Mouse (Mus musculus) stomach, embryonic 15.5 days (tissue): ENCODE results near the gene Hmg20b. TPM values are rescaled to one million over a fixed set of nuclear protein-coding genes. Genes with fewer than 3 reads are reported as not detected.

ENCODE experiments used
- ATAC-seq: fragments of 200-750 bp; cut with Nextera tagmentation; 2 replicates; pipeline ENCODE4 v1.8.0; 2017; ENCODE audit warnings: low read depth, moderate number of reproducible peaks, moderate TSS enrichment; ENCODE audit not compliant: insufficient read depth, low FRiP score
- H3K27ac ChIP-seq: fragments of 300-500 bp; sonication (generic); 2 replicates; pipeline ENCODE4 v1.5.1; 2015; ENCODE audit warnings: mild to moderate bottlenecking, inconsistent platforms
- H3K27me3 ChIP-seq: fragments of 300-500 bp; sonication (generic); replicated peaks from 2 replicates; pipeline ENCODE4 v1.6.1; 2015; ENCODE audit warnings: inconsistent platforms
- H3K36me3 ChIP-seq: fragments of 300-500 bp; sonication (generic); 2 replicates; pipeline ENCODE4 v1.6.1; 2015; ENCODE audit warnings: inconsistent platforms
- H3K4me1 ChIP-seq: fragments of 300-500 bp; sonication (generic); 2 replicates; pipeline ENCODE4 v1.6.1; 2015; ENCODE audit warnings: inconsistent platforms
- H3K4me2 ChIP-seq: fragments of 300-500 bp; sonication (generic); 2 replicates; pipeline ENCODE4 v1.6.1; 2015; ENCODE audit warnings: mild to moderate bottlenecking, inconsistent platforms
- H3K4me3 ChIP-seq: fragments of 300-500 bp; sonication (generic); replicated peaks from 2 replicates; pipeline ENCODE4 v1.5.1; 2015; ENCODE audit warnings: inconsistent platforms
- H3K9ac ChIP-seq: fragments of 300-500 bp; sonication (generic); 2 replicates; pipeline ENCODE4 v1.6.1; 2015; ENCODE audit warnings: inconsistent platforms
- H3K9me3 ChIP-seq: fragments of 300-500 bp; sonication (generic); 2 replicates; pipeline ENCODE4 v1.6.1; 2016; ENCODE audit warnings: inconsistent platforms
- WGBS: fragments of 180-500 bp; shearing (Covaris S2); methylation state at CpG from one replicate; pipeline ENCODE4 v1.1.7; 2015; 5-methylcytosine and 5-hydroxymethylcytosine counted together
- polyA plus RNA-seq: library from polyadenylated mRNA; unstranded; fragments of >200 nt; fragmentation: Nextera tagmentation; extraction: Ambion mirVana; gene quantifications from 2 replicates; pipeline ENCODE4 v1.2.1, GENCODE M21; 2015

Hmg20b gene
- polyA plus RNA-seq, 1 experiment from 2014 or later = 78.8 TPM

DNA sequence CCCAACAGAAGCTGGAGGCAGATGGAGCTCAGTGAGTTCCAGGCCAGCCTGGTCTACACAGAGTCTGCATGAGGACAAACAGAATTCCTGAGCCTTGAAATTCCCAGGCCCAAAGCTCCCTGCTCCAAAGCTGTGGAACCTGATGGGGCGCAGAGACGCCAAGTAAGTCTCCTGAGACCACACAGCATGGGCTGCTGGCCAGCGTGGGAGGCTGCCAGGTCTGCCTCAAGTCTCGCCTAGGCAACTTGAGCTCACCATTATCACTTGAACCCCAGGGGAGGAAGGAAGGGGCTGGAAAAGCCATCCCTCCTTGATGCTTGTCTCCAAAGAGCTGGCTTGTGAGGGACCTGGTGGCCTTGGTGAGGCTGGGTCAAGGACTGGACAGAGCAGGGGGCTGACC lies 20.3 kb downstream of the Hmg20b start:
- Histone ChIP-seq H3K4me1 (peaks cover 54% of the 10 kb centered on the region), H3K36me3 (peaks cover 22% of the 10 kb centered on the region), H3K4me3 (peak overlapping the region; percentile 35), H3K9ac (no peak overlapping the region), H3K27me3 (0 out of 2 replicates have a peak, but pooled peaks cover 5% of the 10 kb centered on the region), H3K9me3 (no peaks in the 10 kb centered on the region), H3K27ac (peak overlapping the region; percentile 95), H3K4me2 (peak overlapping the region; percentile 56)
- 58% methylated on average over 4 of the region's 4 CpGs for WGBS
- ATAC-seq = no peak

DNA sequence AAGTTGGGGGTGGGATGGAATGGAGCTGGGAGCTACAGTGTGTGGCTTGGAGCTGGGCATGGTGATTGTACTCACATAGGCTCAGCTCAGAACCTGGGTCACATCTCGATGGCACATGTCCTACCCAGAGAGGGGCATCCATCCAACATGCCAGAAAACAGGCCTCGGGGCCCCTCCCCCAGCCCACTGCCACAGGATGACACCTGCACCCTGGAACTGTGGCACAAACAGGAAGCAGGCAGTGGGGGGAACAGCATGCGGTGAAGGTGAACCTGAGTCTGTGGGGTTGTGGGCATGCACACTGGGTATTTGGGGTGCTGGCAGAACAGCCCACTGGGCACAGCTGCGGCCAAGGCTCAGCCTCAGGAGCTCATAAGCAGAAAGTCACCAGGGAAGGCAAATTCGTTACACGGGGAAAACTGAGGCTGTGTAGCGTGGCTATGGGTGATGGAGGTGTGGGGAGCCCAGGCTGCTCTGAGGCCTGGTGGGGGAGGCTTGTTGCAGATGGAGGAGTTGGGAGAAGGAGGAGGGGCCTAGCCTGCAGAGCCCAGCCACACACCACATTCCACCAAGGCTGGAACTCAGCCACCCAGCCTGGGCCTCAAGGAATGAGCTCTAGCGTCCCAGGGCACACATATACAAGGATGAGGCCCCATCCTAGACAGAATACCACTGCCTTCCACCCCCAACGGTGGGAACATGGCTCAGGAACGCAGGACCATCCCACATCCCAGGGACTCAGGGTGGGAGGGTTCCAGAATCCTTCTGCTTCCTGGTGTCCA lies 20.9 kb downstream of the Hmg20b start:
- H3K4me1 ChIP-seq = peaks cover 48% of the 10 kb centered on the region
- 43% methylated on average over 10 of the region's 10 CpGs for WGBS
- H3K4me2 ChIP-seq = peak overlapping the region; percentile 56
- peaks cover 28% of the 10 kb centered on the region for H3K36me3 ChIP-seq
- H3K9me3 ChIP-seq = no peaks in the 10 kb centered on the region
- ATAC-seq = peak; percentile 74
- 0 out of 2 replicates have a peak, but pooled peaks cover 5% of the 10 kb centered on the region for H3K27me3 ChIP-seq
- H3K9ac ChIP-seq = peak overlapping the region; percentile 38; the same call in 1 of the 2 replicates
- peak overlapping the region; percentile 35 for H3K4me3 ChIP-seq
- H3K27ac ChIP-seq = peak overlapping the region; percentile 95

DNA sequence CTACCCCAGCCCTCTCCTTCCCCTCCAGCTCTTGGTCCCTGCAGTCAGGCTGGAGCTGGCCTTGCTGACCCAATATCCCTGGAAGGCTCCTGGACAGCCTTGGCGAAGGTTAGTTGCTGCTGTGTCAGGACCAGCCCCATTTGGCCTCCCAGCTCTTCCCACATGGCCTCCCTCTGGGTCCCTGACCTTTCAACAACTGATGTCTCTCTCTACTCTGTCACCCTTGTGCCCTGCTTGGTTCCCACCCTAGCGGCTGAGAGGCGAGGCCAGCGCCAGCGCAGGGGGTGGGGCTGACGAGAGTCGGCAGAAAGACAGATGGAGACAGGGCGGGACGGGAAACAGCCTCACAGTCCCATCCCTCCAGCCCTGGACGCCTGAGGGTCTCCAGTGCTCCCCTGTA lies 21.9 kb downstream of the Hmg20b start, which contains the start of gene Tbxa2r:
Gene Tbxa2r (plus strand): TSS at position 346 of the 400 bp plus-strand sequence.
- ATAC-seq = peak; percentile 16; the same call in 1 of the 2 replicates
- peak within 1 kb of the TSS; percentile 38; the same call in 1 of the 2 replicates for H3K9ac ChIP-seq
- H3K4me1 ChIP-seq = peaks cover 47% of the 10 kb centered on the region
- WGBS = 15% methylated on average over 10 of the region's 10 CpGs
- H3K27ac ChIP-seq = peak within 1 kb of the TSS; percentile 95
- H3K36me3 ChIP-seq = peaks cover 38% of the 10 kb centered on the region
- peak within 1 kb of the TSS; percentile 35 for H3K4me3 ChIP-seq
- H3K27me3 ChIP-seq = 0 out of 2 replicates have a peak, but pooled peaks cover 5% of the 10 kb centered on the region
- H3K9me3 ChIP-seq = no peaks in the 10 kb centered on the region
- peak within 1 kb of the TSS; percentile 56 for H3K4me2 ChIP-seq

DNA sequence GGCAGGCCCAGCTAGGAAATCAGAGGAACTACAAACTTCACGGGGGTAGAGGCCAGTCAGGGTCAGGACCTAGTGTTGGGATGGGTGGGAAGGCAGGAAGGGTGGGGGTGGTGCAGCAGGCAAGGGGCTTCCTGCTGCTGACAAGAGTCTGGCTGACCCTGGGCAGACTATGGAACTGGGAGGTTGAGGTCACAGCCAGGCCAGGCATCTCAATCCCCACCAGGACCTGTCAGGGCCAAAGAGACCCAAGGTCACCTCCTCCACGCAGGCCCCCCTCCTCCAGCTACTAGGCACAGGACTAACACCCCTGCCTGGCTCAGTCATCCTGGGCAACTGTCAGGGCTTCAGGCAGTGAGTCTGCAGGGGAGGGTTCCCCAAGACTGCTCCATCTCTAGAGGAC lies 22.3 kb downstream of the Hmg20b start:
- 19% methylated on average over 2 of the region's 2 CpGs for WGBS
- Histone ChIP-seq H3K4me3 (no peak overlapping the region), H3K27ac (peak overlapping the region; percentile 95), H3K9ac (peak overlapping the region; percentile 12; the same call in 1 of the 2 replicates), H3K27me3 (0 out of 2 replicates have a peak, but pooled peaks cover 3% of the 10 kb centered on the region), H3K36me3 (peaks cover 42% of the 10 kb centered on the region), H3K4me2 (no peak overlapping the region), H3K9me3 (no peaks in the 10 kb centered on the region), H3K4me1 (peaks cover 45% of the 10 kb centered on the region)
- ATAC-seq = no peak

- Histone ChIP-seq H3K27me3 (no peaks in the 10 kb centered on the region), H3K9me3 (no peaks in the 10 kb centered on the region), H3K4me3 (no peak overlapping the region), H3K36me3 (peaks cover 48% of the 10 kb centered on the region), H3K4me1 (peaks cover 44% of the 10 kb centered on the region), H3K4me2 (no peak overlapping the region), H3K27ac (no peak overlapping the region; the same call in 1 of the 2 replicates), H3K9ac (no peak overlapping the region)
- no peak for ATAC-seq
- 73% methylated on average over 6 of the region's 6 CpGs for WGBS
Observed at GRCm38 (mm10) chr10:81326858-81327257, 23.4 kb downstream of the Hmg20b start.

- peaks cover 48% of the 10 kb centered on the region for H3K36me3 ChIP-seq
- no peaks in the 10 kb centered on the region for H3K27me3 ChIP-seq
- H3K27ac ChIP-seq = no peak overlapping the region
- H3K9me3 ChIP-seq = no peaks in the 10 kb centered on the region
- peaks cover 40% of the 10 kb centered on the region for H3K4me1 ChIP-seq
- ATAC-seq = no peak
- H3K4me2 ChIP-seq = no peak overlapping the region
- H3K4me3 ChIP-seq = no peak overlapping the region
- H3K9ac ChIP-seq = no peak overlapping the region
- 94% methylated on average over 18 of the region's 18 CpGs for WGBS
Observed at GRCm38 (mm10) chr10:81325781-81326180, 24.5 kb downstream of the Hmg20b start.

DNA sequence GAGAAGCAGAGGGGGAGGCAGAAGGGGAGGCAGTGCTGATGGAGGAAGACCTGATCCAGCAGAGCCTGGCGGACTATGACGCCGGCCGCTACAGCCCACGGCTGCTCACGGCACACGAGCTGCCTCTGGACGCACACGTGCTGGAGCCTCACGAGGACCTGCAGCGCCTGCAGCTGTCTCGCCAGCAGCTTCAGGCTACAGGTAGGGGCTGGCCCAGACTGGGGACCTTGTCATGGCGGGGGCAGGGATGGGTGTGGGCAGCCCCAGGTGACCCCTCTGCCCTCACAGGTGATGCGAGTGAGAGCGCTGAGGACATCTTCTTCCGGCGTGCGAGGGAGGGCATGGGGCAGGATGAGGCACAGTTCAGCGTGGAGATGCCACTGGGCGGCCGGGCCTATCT lies 25.1 kb downstream of the Hmg20b start:
- no peaks in the 10 kb centered on the region for H3K27me3 ChIP-seq
- 96% methylated on average over 21 of the region's 21 CpGs for WGBS
- no peak for ATAC-seq
- peaks cover 34% of the 10 kb centered on the region for H3K4me1 ChIP-seq
- H3K4me2 ChIP-seq = no peak overlapping the region
- no peak overlapping the region for H3K27ac ChIP-seq
- H3K4me3 ChIP-seq = no peak overlapping the region
- H3K9ac ChIP-seq = no peak overlapping the region
- peaks cover 48% of the 10 kb centered on the region for H3K36me3 ChIP-seq
- no peaks in the 10 kb centered on the region for H3K9me3 ChIP-seq

GRCm38 (mm10) chr10:81323791-81324530 lies 26.3 kb downstream of the Hmg20b start:
- ATAC-seq = no peak
- Histone ChIP-seq H3K27me3 (no peaks in the 10 kb centered on the region), H3K4me2 (no peak overlapping the region), H3K27ac (no peak overlapping the region), H3K4me3 (no peak overlapping the region), H3K9ac (no peak overlapping the region), H3K4me1 (peaks cover 33% of the 10 kb centered on the region), H3K9me3 (no peaks in the 10 kb centered on the region), H3K36me3 (peaks cover 48% of the 10 kb centered on the region)
- 95% methylated on average over 18 of the region's 18 CpGs for WGBS

GRCm38 (mm10) chr10:81323141-81323775 lies 27.0 kb downstream of the Hmg20b start:
- Histone ChIP-seq H3K4me2 (no peak overlapping the region), H3K27me3 (no peaks in the 10 kb centered on the region), H3K9ac (no peak overlapping the region), H3K4me3 (no peak overlapping the region), H3K9me3 (no peaks in the 10 kb centered on the region), H3K4me1 (peaks cover 33% of the 10 kb centered on the region), H3K36me3 (peaks cover 53% of the 10 kb centered on the region), H3K27ac (no peak overlapping the region)
- ATAC-seq = no peak
- 89% methylated on average over 23 of the region's 23 CpGs for WGBS

- Histone ChIP-seq H3K27ac (no peak overlapping the region), H3K4me1 (peaks cover 30% of the 10 kb centered on the region), H3K4me3 (peak overlapping the region; percentile 99; the same call in 1 of the 2 replicates), H3K36me3 (peaks cover 60% of the 10 kb centered on the region), H3K27me3 (no peaks in the 10 kb centered on the region), H3K9me3 (no peaks in the 10 kb centered on the region), H3K4me2 (peak overlapping the region; percentile 65), H3K9ac (no peak overlapping the region)
- ATAC-seq = no peak
- 91% methylated on average over 27 of the region's 27 CpGs for WGBS
Observed at GRCm38 (mm10) chr10:81322444-81322843, 27.8 kb downstream of the Hmg20b start.

GRCm38 (mm10) chr10:81321436-81321835 lies 28.8 kb downstream of the Hmg20b start:
- 2% methylated on average over 20 of the region's 20 CpGs for WGBS
- peak overlapping the region; percentile 65 for H3K4me2 ChIP-seq
- no peaks in the 10 kb centered on the region for H3K9me3 ChIP-seq
- peaks cover 52% of the 10 kb centered on the region for H3K36me3 ChIP-seq
- no peaks in the 10 kb centered on the region for H3K27me3 ChIP-seq
- peak overlapping the region; percentile 92 for H3K27ac ChIP-seq
- H3K9ac ChIP-seq = peak overlapping the region; percentile 92
- ATAC-seq = no peak
- H3K4me3 ChIP-seq = peak overlapping the region; percentile 99
- peaks cover 40% of the 10 kb centered on the region for H3K4me1 ChIP-seq
